Mouse (Mus musculus) T-helper 1 cell (primary cell): ENCODE measurements at regions not wholly inside any gene's neighbourhood (a gene's known extent, or its start where the extent isn't known, plus 50 kb on each side); places are given as distances from the start of the nearest gene placed in this dataset.

Experiments used
- in situ Hi-C: fragments of 300-600 bp; cut with MboI, MseI; formaldehyde crosslinking; loops from one replicate; pipeline ENCODE4 v1.15.1; 2025; ENCODE audit warnings: high pct_unique_total_duplicates

GRCm38 (mm10) chr12:86830247-86830585, 54.4 kb downstream of the Irf2bpl start:
- in situ Hi-C loops: loop anchor here (5.0 kb wide), 1 partner anchor 33 kb away; no protein-coding TSS in a partner anchor

GRCm38 (mm10) chr12:86829581-86830246, 54.9 kb downstream of the Irf2bpl start:
- in situ Hi-C loops: loop anchor here (5.0 kb wide), 1 partner anchor 32 kb away; no protein-coding TSS in a partner anchor

- in situ Hi-C loops: no loop called here
These were observed 57.4 kb downstream of the Irf2bpl start for GRCm38 (mm10) chr12:86827241-86827606.

- in situ Hi-C loops: no loop called here
These were observed 58.0 kb downstream of the Irf2bpl start for GRCm38 (mm10) chr12:86826420-86827240.

- in situ Hi-C loops: no loop called here
These were observed 58.8 kb downstream of the Irf2bpl start for GRCm38 (mm10) chr12:86825584-86826419.

- in situ Hi-C loops: no loop called here
These were observed 59.6 kb downstream of the Irf2bpl start for GRCm38 (mm10) chr12:86824860-86825583.

- in situ Hi-C loops: no loop called here
These were observed 60.6 kb downstream of the Irf2bpl start for GRCm38 (mm10) chr12:86823855-86824589.

- in situ Hi-C loops: no loop called here
These were observed 61.1 kb downstream of the Irf2bpl start for GRCm38 (mm10) chr12:86823488-86823854.

GRCm38 (mm10) chr12:86821183-86821582, 63.4 kb downstream of the Irf2bpl start:
- in situ Hi-C loops: no loop called here

- in situ Hi-C loops: no loop called here
These were observed 65.0 kb downstream of the Irf2bpl start for GRCm38 (mm10) chr12:86819568-86819967.

- in situ Hi-C loops: no loop called here
These were observed 65.4 kb downstream of the Irf2bpl start for GRCm38 (mm10) chr12:86819163-86819562.

GRCm38 (mm10) chr12:86818201-86818600, 66.4 kb downstream of the Irf2bpl start:
- in situ Hi-C loops: no loop called here

- in situ Hi-C loops: no loop called here
These were observed 67.6 kb downstream of the Irf2bpl start for GRCm38 (mm10) chr12:86816702-86817610.

- in situ Hi-C loops: no loop called here
These were observed 68.4 kb downstream of the Irf2bpl start for GRCm38 (mm10) chr12:86816171-86816701.

GRCm38 (mm10) chr12:86814740-86815139, 69.9 kb downstream of the Irf2bpl start:
- in situ Hi-C loops: no loop called here
